Mouse (Mus musculus) forebrain, embryonic 14.5 days (tissue): ENCODE results near the gene Gpr156. TPM values are rescaled to one million over a fixed set of nuclear protein-coding genes. Genes with fewer than 3 reads are reported as not detected.
A peak's percentile ranks its signal among the peaks of the same experiment; 100 is the strongest.

Source experiments
- ATAC-seq: fragments of 200-750 bp; cut with Nextera tagmentation; 2 replicates; pipeline ENCODE4 v1.8.0; 2017; ENCODE audit warnings: mild to moderate bottlenecking, moderate library complexity
- DNase-seq: peaks from one replicate; pipeline ENCODE4 v3.0.0-alpha.2; 2015; ENCODE audit warnings: low spot score
- H3K27ac ChIP-seq: fragments of 300-500 bp; sonication (generic); 2 replicates; pipeline ENCODE4 v1.5.1; 2014; ENCODE audit warnings: low read depth, mild to moderate bottlenecking, control low read depth, low read length, moderate library complexity
- H3K27me3 ChIP-seq: fragments of 300-500 bp; sonication (generic); replicated peaks from 2 replicates; pipeline ENCODE4 v1.6.1; 2014; ENCODE audit warnings: low read length, control low read depth, mixed read lengths; ENCODE audit not compliant: control insufficient read depth, insufficient read depth
- H3K36me3 ChIP-seq: fragments of 300-500 bp; sonication (generic); 2 replicates; pipeline ENCODE4 v1.6.1; 2014; ENCODE audit warnings: low read length, control low read depth; ENCODE audit not compliant: control insufficient read depth, insufficient read depth
- H3K4me1 ChIP-seq: fragments of 300-500 bp; sonication (generic); 2 replicates; pipeline ENCODE4 v1.6.1; 2014; ENCODE audit warnings: antibody characterized with exemption, low read length, control low read depth; ENCODE audit not compliant: control insufficient read depth, insufficient read depth
- H3K4me2 ChIP-seq: fragments of 300-500 bp; sonication (generic); 2 replicates; pipeline ENCODE4 v1.6.1; 2014; ENCODE audit warnings: mild to moderate bottlenecking, control low read depth, low read length
- H3K4me3 ChIP-seq: fragments of 300-500 bp; sonication (generic); 2 replicates; pipeline ENCODE4 v1.5.1; 2014; ENCODE audit warnings: low read depth, low read length, control low read depth
- H3K9ac ChIP-seq: fragments of 300-500 bp; sonication (generic); 2 replicates; pipeline ENCODE4 v1.6.1; 2014; ENCODE audit warnings: mild to moderate bottlenecking, low read length, control low read depth, moderate library complexity
- H3K9me3 ChIP-seq: fragments of 300-500 bp; sonication (generic); replicated peaks from 2 replicates; pipeline ENCODE4 v1.6.1; 2016; ENCODE audit warnings: low read length, control low read depth, mixed read lengths; ENCODE audit not compliant: control insufficient read depth
- WGBS: fragments of 180-500 bp; shearing (Covaris S2); extraction: QIAGEN DNeasy Blood & Tissue Kit; methylation state at CpG from one replicate; pipeline ENCODE4 v1.1.7; 2014; 5-methylcytosine and 5-hydroxymethylcytosine counted together
- polyA plus RNA-seq: library from polyadenylated mRNA; unstranded; fragments of >200 nt; fragmentation: Nextera tagmentation; extraction: Ambion mirVana; gene quantifications from 2 replicates; pipeline ENCODE4 v1.2.1, GENCODE M21; 2014

Gene Gpr156
- polyA plus RNA-seq, 1 experiment from 2014 or later, result 4.2 TPM

GRCm38 (mm10) chr16:37878951-37879505 lies 37.3 kb upstream of the Gpr156 start:
- peaks cover 65% of the 10 kb centered on the region for H3K36me3 ChIP-seq
- H3K9ac ChIP-seq, result no peak overlapping the region
- no peak overlapping the region for H3K4me3 ChIP-seq
- no peaks in the 10 kb centered on the region for H3K27me3 ChIP-seq
- no peaks in the 10 kb centered on the region for H3K4me1 ChIP-seq
- no peaks in the 10 kb centered on the region for H3K9me3 ChIP-seq
- H3K27ac ChIP-seq, result no peak overlapping the region
- no peak overlapping the region for H3K4me2 ChIP-seq
- DNase-seq (no peak), ATAC-seq (no peak)
- 80% methylated on average over 7 of the region's 7 CpGs for WGBS

- Histone ChIP-seq H3K27ac (no peak overlapping the region), H3K27me3 (no peaks in the 10 kb centered on the region), H3K4me2 (no peak overlapping the region), H3K9ac (no peak overlapping the region), H3K36me3 (peaks cover 68% of the 10 kb centered on the region), H3K4me1 (no peaks in the 10 kb centered on the region), H3K4me3 (no peak overlapping the region), H3K9me3 (no peaks in the 10 kb centered on the region)
- DNase-seq, result no peak
- ATAC-seq, result no peak
- WGBS, result 96% methylated on average over 4 of the region's 4 CpGs
These were observed 36.4 kb upstream of the Gpr156 start for GRCm38 (mm10) chr16:37879750-37880419.

DNA sequence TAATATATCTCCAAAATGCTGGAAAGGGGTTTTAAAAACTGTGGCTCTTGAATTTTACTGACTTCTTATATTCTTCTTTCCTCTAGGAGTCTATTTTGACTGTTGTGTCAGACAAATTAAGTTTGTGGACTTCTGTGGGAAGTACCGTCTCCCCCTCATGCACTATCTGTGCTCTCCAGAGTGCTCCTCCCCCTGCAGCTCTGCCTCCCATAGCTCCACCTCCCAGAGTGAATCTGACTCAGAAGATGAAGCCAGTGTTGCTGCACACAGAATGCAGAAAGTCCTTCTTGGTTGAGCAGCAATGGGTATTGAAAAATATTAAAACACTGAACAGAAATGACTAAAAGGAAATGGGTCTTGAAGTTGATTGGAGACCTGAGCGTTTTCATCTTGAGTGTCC lies 35.1 kb upstream of the Gpr156 start:
- 84% methylated on average over 2 of the region's 2 CpGs for WGBS
- peaks cover 68% of the 10 kb centered on the region for H3K36me3 ChIP-seq

GRCm38 (mm10) chr16:37888986-37889385 lies 27.3 kb upstream of the Gpr156 start:
- ATAC-seq, result no peak
- Histone ChIP-seq H3K9me3 (no peaks in the 10 kb centered on the region), H3K36me3 (peaks cover 4% of the 10 kb centered on the region), H3K4me2 (no peak overlapping the region), H3K27me3 (no peaks in the 10 kb centered on the region), H3K27ac (no peak overlapping the region), H3K4me3 (no peak overlapping the region), H3K4me1 (peaks cover 10% of the 10 kb centered on the region; the same call in 1 of the 2 replicates), H3K9ac (no peak overlapping the region)
- WGBS, result 97% methylated on average over 3 of the region's 3 CpGs
- no peak for DNase-seq

More for the DNA sequence above, 35.1 kb upstream of the Gpr156 start:
- no peaks in the 10 kb centered on the region for H3K9me3 ChIP-seq
- no peak for DNase-seq
- ATAC-seq, result no peak
- H3K4me1 ChIP-seq, result no peaks in the 10 kb centered on the region
- H3K27me3 ChIP-seq, result no peaks in the 10 kb centered on the region
- no peak overlapping the region for H3K4me2 ChIP-seq
- no peak overlapping the region for H3K4me3 ChIP-seq
- no peak overlapping the region for H3K9ac ChIP-seq
- no peak overlapping the region for H3K27ac ChIP-seq

DNA sequence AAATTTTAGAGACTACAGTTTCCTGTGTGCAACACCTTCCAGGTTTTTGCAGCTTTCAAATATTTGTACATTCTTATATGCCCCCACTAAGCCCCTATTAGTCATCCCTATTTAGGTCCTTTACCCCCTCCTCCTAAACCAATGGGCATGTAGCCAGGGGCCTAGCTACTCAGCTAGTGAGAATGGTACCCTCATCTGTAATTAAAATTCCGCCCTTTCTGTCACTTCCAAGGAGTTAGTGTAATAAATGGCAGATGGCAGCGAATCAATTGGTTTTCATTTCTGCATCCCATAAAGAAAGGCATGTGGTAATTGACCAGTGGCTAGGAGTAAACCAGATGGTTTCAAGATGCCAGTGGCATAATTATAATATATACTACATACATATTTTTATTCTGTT lies 23.6 kb upstream of the Gpr156 start:
- H3K9me3 ChIP-seq, result no peaks in the 10 kb centered on the region
- no peaks in the 10 kb centered on the region for H3K36me3 ChIP-seq
- ATAC-seq (peak; percentile 92), DNase-seq (peak; percentile 89)
- WGBS, result 16% methylated on average over 2 of the region's 2 CpGs
- no peaks in the 10 kb centered on the region for H3K27me3 ChIP-seq
- no peak overlapping the region for H3K4me3 ChIP-seq
- no peak overlapping the region for H3K9ac ChIP-seq
- H3K27ac ChIP-seq, result peak overlapping the region; percentile 56; the same call in 1 of the 2 replicates
- H3K4me1 ChIP-seq, result peaks cover 10% of the 10 kb centered on the region; the same call in 1 of the 2 replicates
- no peak overlapping the region for H3K4me2 ChIP-seq

DNA sequence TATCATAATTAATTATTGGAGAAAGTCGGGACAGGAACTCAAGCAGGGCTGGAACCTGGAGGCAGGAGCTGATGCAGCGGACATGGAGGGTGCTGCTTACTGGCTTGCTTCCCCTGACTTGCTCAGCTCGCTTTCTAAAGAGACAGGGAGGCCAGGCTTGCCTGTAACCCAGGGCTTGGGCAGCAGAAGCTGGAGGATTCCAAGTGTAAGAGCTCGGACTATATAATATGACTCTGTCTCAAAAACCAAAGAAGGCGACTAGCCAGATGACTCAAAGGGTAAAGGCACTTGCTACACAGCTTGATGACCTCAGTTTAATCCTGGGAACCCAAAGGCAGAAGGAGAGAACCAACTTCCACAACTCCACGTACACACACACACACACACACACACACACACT lies 22.9 kb upstream of the Gpr156 start:
- Histone ChIP-seq H3K36me3 (no peaks in the 10 kb centered on the region), H3K9me3 (no peaks in the 10 kb centered on the region), H3K4me3 (no peak overlapping the region), H3K27me3 (no peaks in the 10 kb centered on the region), H3K27ac (peak overlapping the region; percentile 56; the same call in 1 of the 2 replicates), H3K9ac (no peak overlapping the region), H3K4me1 (peaks cover 10% of the 10 kb centered on the region; the same call in 1 of the 2 replicates), H3K4me2 (no peak overlapping the region)
- DNase-seq (no peak), ATAC-seq (peak; percentile 27; the same call in 1 of the 2 replicates)
- WGBS, result 56% methylated on average over 6 of the region's 6 CpGs

DNA sequence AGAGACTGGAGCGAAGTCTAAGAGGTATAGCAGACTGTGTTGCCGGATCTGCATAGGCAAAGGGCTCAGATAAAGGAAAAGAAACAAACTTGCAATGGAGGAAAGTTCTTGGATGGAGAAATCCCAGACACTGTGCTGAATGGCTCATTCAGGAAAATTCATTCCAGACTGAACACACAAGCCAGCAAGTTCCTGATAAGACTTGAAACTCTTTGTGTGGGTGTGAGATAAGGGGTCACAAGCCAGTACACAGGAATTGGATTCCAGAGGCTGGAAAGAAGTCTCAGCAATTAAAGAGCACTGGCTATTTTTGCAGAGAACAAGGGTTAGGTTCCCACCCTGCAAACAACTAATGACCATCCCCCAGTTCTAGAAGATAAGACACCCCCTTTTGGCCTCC lies 22.4 kb upstream of the Gpr156 start:
- Histone ChIP-seq H3K27me3 (no peaks in the 10 kb centered on the region), H3K4me1 (peaks cover 10% of the 10 kb centered on the region; the same call in 1 of the 2 replicates), H3K27ac (no peak overlapping the region), H3K9me3 (no peaks in the 10 kb centered on the region), H3K4me3 (no peak overlapping the region), H3K36me3 (no peaks in the 10 kb centered on the region), H3K9ac (no peak overlapping the region), H3K4me2 (no peak overlapping the region)
- no peak for ATAC-seq
- DNase-seq, result no peak
- WGBS, result 86% methylated on average over 2 of the region's 2 CpGs

DNA sequence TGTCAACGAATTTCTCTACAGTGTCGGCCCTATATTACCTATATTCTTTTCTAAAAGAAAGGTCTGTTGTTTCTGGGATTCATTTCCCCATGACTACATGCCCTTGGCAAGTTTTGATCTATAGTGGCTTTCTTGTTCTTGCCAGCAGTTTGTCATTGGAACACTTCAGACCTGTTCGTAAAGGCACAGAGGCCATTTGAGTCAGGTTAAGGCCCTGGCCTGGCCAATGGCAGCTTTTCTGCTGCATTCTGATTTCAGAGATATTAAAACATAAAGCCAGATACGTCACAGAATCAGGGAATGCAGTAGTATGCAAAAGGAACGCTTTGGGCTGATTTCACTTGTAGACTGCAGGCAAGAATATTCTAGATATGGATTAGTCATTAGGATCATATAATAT lies 17.5 kb upstream of the Gpr156 start:
- H3K9ac ChIP-seq, result no peak overlapping the region
- H3K4me1 ChIP-seq, result no peaks in the 10 kb centered on the region
- no peaks in the 10 kb centered on the region for H3K27me3 ChIP-seq
- H3K36me3 ChIP-seq, result no peaks in the 10 kb centered on the region
- WGBS, result 83% methylated on average over 5 of the region's 5 CpGs
- no peak overlapping the region for H3K4me3 ChIP-seq
- H3K9me3 ChIP-seq, result no peaks in the 10 kb centered on the region
- H3K27ac ChIP-seq, result no peak overlapping the region
- no peak overlapping the region for H3K4me2 ChIP-seq
- DNase-seq (no peak), ATAC-seq (no peak)

DNA sequence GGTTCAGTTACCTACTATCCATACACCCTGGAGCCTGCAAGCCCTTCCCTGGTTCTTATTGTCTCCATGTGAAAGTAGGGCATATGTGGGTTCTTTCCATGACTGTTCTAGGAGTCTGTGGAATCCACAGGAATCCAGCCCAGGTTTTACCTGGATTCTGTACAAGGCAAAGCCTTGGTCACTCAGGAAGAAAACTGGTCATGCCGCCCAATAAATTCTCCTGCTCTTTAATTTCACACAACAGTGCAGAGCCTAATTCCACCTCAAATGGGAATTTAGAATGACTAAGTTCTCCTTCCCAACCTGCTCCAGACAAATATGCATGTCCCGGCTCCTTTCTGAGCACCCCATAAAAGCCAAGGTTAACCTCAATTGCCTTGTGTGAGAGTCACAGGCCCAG lies 16.9 kb upstream of the Gpr156 start:
- Histone ChIP-seq H3K36me3 (no peaks in the 10 kb centered on the region), H3K9ac (no peak overlapping the region), H3K27ac (no peak overlapping the region), H3K27me3 (no peaks in the 10 kb centered on the region), H3K9me3 (no peaks in the 10 kb centered on the region), H3K4me1 (no peaks in the 10 kb centered on the region), H3K4me3 (no peak overlapping the region), H3K4me2 (no peak overlapping the region)
- DNase-seq, result no peak
- WGBS, result 34% methylated on average over 2 of the region's 2 CpGs
- ATAC-seq, result no peak
